7 mouse cellular contexts compared by ENCODE assay signal in the genomic region with DNA sequence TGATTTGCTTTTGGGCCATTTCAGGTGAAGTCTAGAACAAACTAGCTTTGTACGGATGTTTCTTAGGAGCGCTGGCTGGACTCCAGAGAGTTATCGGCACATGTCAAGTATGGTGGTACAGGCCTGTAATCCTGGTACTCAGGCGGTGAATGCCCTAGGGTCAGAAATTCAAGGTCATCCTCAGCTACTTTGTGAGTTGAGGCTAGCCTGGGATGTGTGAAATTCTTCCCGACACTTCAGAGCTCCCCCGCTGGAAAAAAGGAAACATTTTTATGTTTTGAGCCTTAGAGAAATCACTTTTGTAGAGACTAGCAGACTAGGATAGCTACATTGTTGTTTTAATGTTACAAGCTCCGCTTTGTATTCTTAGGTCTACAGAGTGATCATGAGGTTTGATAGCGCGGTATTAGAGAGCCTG. TPM values are rescaled to one million over a fixed set of nuclear protein-coding genes. Genes with fewer than 3 reads are reported as not detected.
A peak's percentile ranks its signal among the peaks of the same experiment; 100 is the strongest.
DNase-seq lines count a peak whose midpoint lies in the region; ATAC-seq and TF ChIP-seq lines count a peak whose summit lies in the region.

No protein-coding gene starts in this region.

- ATAC-seq in kidney, embryonic 16.5 days (ENCODE audit: low FRiP score, low TSS enrichment): no peak
- ATAC-seq in neural tube, embryonic 15.5 days (ENCODE audit: low FRiP score): no peak

- peak overlapping the region; percentile 94 for H3K4me3 ChIP-seq in ES-Bruce4 (ENCODE audit: low read depth, low read length)
- H3K4me3 ChIP-seq in forebrain, embryonic 10.5 days: peak overlapping the region; percentile 76
- peak overlapping the region; percentile 66 for H3K4me3 ChIP-seq in kidney, embryonic 16.5 days (ENCODE audit: low read length)
- peak overlapping the region; percentile 81 for H3K4me3 ChIP-seq in neural tube, embryonic 15.5 days (replicated peaks)

- TF ChIP-seq POLR2A in ES-Bruce4 (IDR thresholded peaks at IDR 0.05; ENCODE audit: insufficient read depth, low read length): no peak

- peak overlapping the region; percentile 46 for H3K27ac ChIP-seq in ES-Bruce4 (ENCODE audit: insufficient read depth, low read length)
- H3K27ac ChIP-seq in forebrain, embryonic 10.5 days: no peak overlapping the region
- H3K27ac ChIP-seq in kidney, embryonic 16.5 days (ENCODE audit: low read length): no peak overlapping the region
- no peak overlapping the region for H3K27ac ChIP-seq in neural tube, embryonic 15.5 days (replicated peaks)

- no peaks in the 10 kb centered on the region for H3K4me1 ChIP-seq in ES-Bruce4 (ENCODE audit: control insufficient read depth, insufficient read depth, low read length)
- H3K4me1 ChIP-seq in forebrain, embryonic 10.5 days: peaks cover 31% of the 10 kb centered on the region
- peaks cover 19% of the 10 kb centered on the region for H3K4me1 ChIP-seq in kidney, embryonic 16.5 days (ENCODE audit: insufficient read depth, low read length)
- H3K4me1 ChIP-seq in neural tube, embryonic 15.5 days: peaks cover 30% of the 10 kb centered on the region

- peak overlapping the region; percentile 90 for H3K4me2 ChIP-seq in kidney, embryonic 16.5 days (replicated peaks; ENCODE audit: low read depth, low read length)
- H3K4me2 ChIP-seq in neural tube, embryonic 15.5 days: peak overlapping the region; percentile 80

- no peak for TF ChIP-seq EP300 in ES-Bruce4 (IDR thresholded peaks at IDR 0.05; ENCODE audit: insufficient read depth, low read depth, low read length)

- intact Hi-C loops in left cerebral cortex, postnatal 14 days (cut with DNase I): no loop called here

- peak; percentile 56 for DNase-seq in 416B (ENCODE audit: low read depth)
- no peak for DNase-seq in forebrain, embryonic 10.5 days (ENCODE audit: extremely low spot score, low spot score)
- DNase-seq in left cerebral cortex, postnatal 14 days (ENCODE audit: low spot score in 2 of 2): no peak
- no peak for DNase-seq in urinary bladder, adult 18-20 months (ENCODE audit: low spot score in 2 of 2)

- TF ChIP-seq CTCF in ES-Bruce4 (IDR thresholded peaks at IDR 0.05; ENCODE audit: low read depth, low read length): no peak

- peaks cover under 1% of the 10 kb centered on the region; the same call in 1 of the 2 replicates for H3K36me3 ChIP-seq in ES-Bruce4 (ENCODE audit: control insufficient read depth, insufficient read depth, low read length, poor library complexity, severe bottlenecking)
- peaks cover 31% of the 10 kb centered on the region for H3K36me3 ChIP-seq in forebrain, embryonic 10.5 days (replicated peaks)
- no peaks in the 10 kb centered on the region for H3K36me3 ChIP-seq in kidney, embryonic 16.5 days (ENCODE audit: insufficient read depth, low read length)
- no peaks in the 10 kb centered on the region; the same call in 1 of the 2 replicates for H3K36me3 ChIP-seq in neural tube, embryonic 15.5 days

- H3K9ac ChIP-seq in ES-Bruce4 (ENCODE audit: low read depth, poor library complexity, severe bottlenecking): peak overlapping the region; percentile 75
- H3K9ac ChIP-seq in kidney, embryonic 16.5 days (replicated peaks; ENCODE audit: low read length): peak overlapping the region; percentile 80
- H3K9ac ChIP-seq in neural tube, embryonic 15.5 days (replicated peaks): peak overlapping the region; percentile 69; the same call in 1 of the 2 replicates

- H3K9me3 ChIP-seq in ES-Bruce4 (replicated peaks; ENCODE audit: control insufficient read depth, insufficient read depth, low read length, poor library complexity, severe bottlenecking): no peaks in the 10 kb centered on the region
- no peaks in the 10 kb centered on the region for H3K9me3 ChIP-seq in forebrain, embryonic 10.5 days
- no peaks in the 10 kb centered on the region for H3K9me3 ChIP-seq in kidney, embryonic 16.5 days (ENCODE audit: low read length)
- no peaks in the 10 kb centered on the region for H3K9me3 ChIP-seq in neural tube, embryonic 15.5 days (replicated peaks)

- WGBS in forebrain, embryonic 10.5 days: 92% methylated on average over 9 of the region's 9 CpGs
- WGBS in kidney, embryonic 16.5 days: 83% methylated on average over 9 of the region's 9 CpGs
- 92% methylated on average over 9 of the region's 9 CpGs for WGBS in neural tube, embryonic 15.5 days

- no peaks in the 10 kb centered on the region for H3K27me3 ChIP-seq in ES-Bruce4 (ENCODE audit: control insufficient read depth, insufficient read depth, low read length, poor library complexity, severe bottlenecking)
- H3K27me3 ChIP-seq in forebrain, embryonic 10.5 days (ENCODE audit: poor library complexity, severe bottlenecking): no peaks in the 10 kb centered on the region
- H3K27me3 ChIP-seq in kidney, embryonic 16.5 days (ENCODE audit: insufficient read depth, low read length): no peaks in the 10 kb centered on the region
- H3K27me3 ChIP-seq in neural tube, embryonic 15.5 days (replicated peaks): no peaks in the 10 kb centered on the region

RNA-seq across cellular contexts. Expression of gene Sugt1, which starts 1.1 kb away (rescaled TPM):
- polyA plus RNA-seq in ES-Bruce4 (2011; ENCODE audit: insufficient read depth, insufficient read length, low read depth, missing spikeins): 256 and 265 TPM in 2 replicates
- 152 and 162 TPM in 2 replicates for polyA plus RNA-seq in forebrain, embryonic 10.5 days (2016; fragmentation: Nextera tagmentation; extraction: Ambion mirVana)
- 114 and 118 TPM in 2 replicates for polyA plus RNA-seq in kidney, embryonic 16.5 days (2015; fragmentation: Nextera tagmentation; extraction: Ambion mirVana)
- 93.9 and 101 TPM in 2 replicates for polyA plus RNA-seq in neural tube, embryonic 15.5 days (2015; fragmentation: Nextera tagmentation; extraction: Ambion mirVana)
- 10 to 100 TPM; 77.5 to 80.1 TPM for total RNA-seq in left cerebral cortex, postnatal 14 days (2021)
